Mouse (Mus musculus) forebrain, postnatal 0 days (tissue): ENCODE results near the gene Sema6c. TPM values are rescaled to one million over a fixed set of nuclear protein-coding genes. Genes with fewer than 3 reads are reported as not detected.
A peak's percentile ranks its signal among the peaks of the same experiment; 100 is the strongest.

Experiments
- ATAC-seq: fragments of 200-750 bp; cut with Nextera tagmentation; 2 replicates; pipeline ENCODE4 v1.8.0; 2017; ENCODE audit warnings: mild to moderate bottlenecking, moderate library complexity
- DNase-seq: peaks from one replicate; pipeline ENCODE4 v3.0.0-alpha.2; 2015
- H3K27ac ChIP-seq: fragments of 300-500 bp; sonication (generic); 2 replicates; pipeline ENCODE4 v1.5.1; 2014; ENCODE audit warnings: low read depth, mild to moderate bottlenecking, antibody characterized with exemption, low read length, moderate library complexity, mixed read lengths
- H3K27me3 ChIP-seq: fragments of 300-500 bp; sonication (generic); 2 replicates; pipeline ENCODE4 v1.6.1; 2014; ENCODE audit warnings: mild to moderate bottlenecking, low read length, mixed read lengths; ENCODE audit not compliant: insufficient read depth
- H3K36me3 ChIP-seq: fragments of 300-500 bp; sonication (generic); 2 replicates; pipeline ENCODE4 v1.6.1; 2014; ENCODE audit warnings: mild to moderate bottlenecking, moderate library complexity; ENCODE audit not compliant: insufficient read depth
- H3K4me1 ChIP-seq: fragments of 300-500 bp; sonication (generic); 2 replicates; pipeline ENCODE4 v1.6.1; 2014; ENCODE audit warnings: antibody characterized with exemption; ENCODE audit not compliant: insufficient read depth
- H3K4me2 ChIP-seq: fragments of 300-500 bp; sonication (generic); 2 replicates; pipeline ENCODE4 v1.6.1; 2014; ENCODE audit warnings: low read depth, mild to moderate bottlenecking, moderate library complexity
- H3K4me3 ChIP-seq: fragments of 300-500 bp; sonication (generic); 2 replicates; pipeline ENCODE4 v1.5.1; 2014; ENCODE audit warnings: low read depth, low read length, mixed read lengths
- H3K9ac ChIP-seq: fragments of 300-500 bp; sonication (generic); 2 replicates; pipeline ENCODE4 v1.6.1; 2014; ENCODE audit warnings: mild to moderate bottlenecking
- H3K9me3 ChIP-seq: fragments of 300-500 bp; sonication (generic); 2 replicates; pipeline ENCODE4 v1.6.1; 2016; ENCODE audit warnings: low read length
- CTCF ChIP-seq: sonication (generic); IDR thresholded peaks from 2 replicates; pipeline ENCODE4 v1.5.1; 2016; ENCODE audit warnings: antibody characterized with exemption, control low read depth, low read depth
- WGBS: fragments of 180-500 bp; shearing (Covaris S2); extraction: QIAGEN DNeasy Blood & Tissue Kit; methylation state at CpG from one replicate; pipeline ENCODE4 v1.1.7; 2014; 5-methylcytosine and 5-hydroxymethylcytosine counted together
- polyA plus RNA-seq: library from polyadenylated mRNA; unstranded; fragments of >200 nt; fragmentation: Nextera tagmentation; extraction: Ambion mirVana; gene quantifications from 2 replicates; pipeline ENCODE4 v1.2.1, GENCODE M21; 2015
- total RNA-seq: library from RNA; depleted of rRNA; stranded (reverse); fragments of >200 nt; gene quantifications from 2 replicates; pipeline ENCODE4 v1.2.3, GENCODE M21; 2014; rRNA removed

Sema6c gene
- total RNA-seq = 75.2 and 94.1 TPM in 2 replicates
- polyA plus RNA-seq = 24.2 and 28.4 TPM in 2 replicates

GRCm38 (mm10) chr3:95159987-95160963 lies at the start of gene Sema6c:
Sema6c (plus strand) TSS chr3:95160457.
- Histone ChIP-seq H3K4me3 (peak within 1 kb of the TSS; percentile 95), H3K27ac (peak within 1 kb of the TSS; percentile 81), H3K4me1 (peaks cover 19% of the 10 kb centered on the region), H3K4me2 (peak within 1 kb of the TSS; percentile 80), H3K9ac (peak within 1 kb of the TSS; percentile 84), H3K36me3 (peaks cover 12% of the 10 kb centered on the region), H3K27me3 (no peaks in the 10 kb centered on the region), H3K9me3 (no peaks in the 10 kb centered on the region)
- DNase-seq (peak; percentile 93), ATAC-seq (peak; percentile 98)
- WGBS = 2% methylated on average over 65 of the region's 66 CpGs
- TF ChIP-seq CTCF = no peak

GRCm38 (mm10) chr3:95110911-95111726 lies 49.1 kb upstream of the Sema6c start, which contains the start of gene Vps72:
Vps72 (plus strand) TSS chr3:95111022.
- ATAC-seq (peak; percentile 79), DNase-seq (peak; percentile 92)
- H3K9me3 ChIP-seq = no peaks in the 10 kb centered on the region
- H3K27ac ChIP-seq = peak within 1 kb of the TSS; percentile 92
- TF ChIP-seq CTCF = no peak
- peak within 1 kb of the TSS; percentile 88 for H3K4me3 ChIP-seq
- peak within 1 kb of the TSS; percentile 84 for H3K9ac ChIP-seq
- H3K4me1 ChIP-seq = peaks cover 11% of the 10 kb centered on the region
- whole genome bisulfite sequencing = under 1% methylated on average over 54 of the region's 54 CpGs
- no peaks in the 10 kb centered on the region for H3K27me3 ChIP-seq
- peak within 1 kb of the TSS; percentile 52 for H3K4me2 ChIP-seq
- H3K36me3 ChIP-seq = 0 out of 2 replicates have a peak, but pooled peaks cover 6% of the 10 kb centered on the region

GRCm38 (mm10) chr3:95112760-95113159 lies 47.5 kb upstream of the Sema6c start:
- no peak overlapping the region for H3K9ac ChIP-seq
- no peak overlapping the region for H3K4me3 ChIP-seq
- peaks cover 15% of the 10 kb centered on the region; the same call in 1 of the 2 replicates for H3K36me3 ChIP-seq
- ATAC-seq (no peak), DNase-seq (no peak)
- no peak overlapping the region for H3K4me2 ChIP-seq
- peaks cover 11% of the 10 kb centered on the region for H3K4me1 ChIP-seq
- H3K9me3 ChIP-seq = no peaks in the 10 kb centered on the region
- H3K27me3 ChIP-seq = no peaks in the 10 kb centered on the region
- TF ChIP-seq CTCF = no peak
- WGBS = 100% methylated on average over 1 of the region's 1 CpGs
- no peak overlapping the region for H3K27ac ChIP-seq

DNA sequence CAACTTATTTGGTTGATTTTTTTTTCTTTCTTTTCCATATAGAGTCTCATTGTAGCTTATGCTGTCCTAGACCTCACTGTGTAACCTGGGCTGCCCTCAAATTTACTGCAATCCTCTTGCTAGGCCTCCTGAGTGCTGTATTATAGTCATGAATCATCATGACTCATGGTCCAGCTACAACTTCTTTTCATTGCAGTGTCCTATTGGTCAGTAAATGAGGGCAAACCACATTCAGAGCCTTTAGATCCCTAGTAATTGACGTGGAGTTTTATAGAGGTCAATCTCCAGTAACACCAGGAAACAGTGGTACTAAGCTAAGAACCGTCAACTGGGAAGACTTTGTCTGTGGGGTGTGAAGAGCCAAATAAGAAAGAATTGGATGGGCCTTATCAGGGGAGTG lies 42.5 kb upstream of the Sema6c start:
- WGBS = 94% methylated on average over 2 of the region's 2 CpGs
- DNase-seq = no peak
- Histone ChIP-seq H3K27me3 (no peaks in the 10 kb centered on the region), H3K4me3 (no peak overlapping the region), H3K4me2 (no peak overlapping the region), H3K9me3 (no peaks in the 10 kb centered on the region), H3K9ac (no peak overlapping the region), H3K4me1 (0 out of 2 replicates have a peak, but pooled peaks cover under 1% of the 10 kb centered on the region), H3K27ac (no peak overlapping the region), H3K36me3 (peaks cover 61% of the 10 kb centered on the region)
- no peak for TF ChIP-seq CTCF
- ATAC-seq = no peak

DNA sequence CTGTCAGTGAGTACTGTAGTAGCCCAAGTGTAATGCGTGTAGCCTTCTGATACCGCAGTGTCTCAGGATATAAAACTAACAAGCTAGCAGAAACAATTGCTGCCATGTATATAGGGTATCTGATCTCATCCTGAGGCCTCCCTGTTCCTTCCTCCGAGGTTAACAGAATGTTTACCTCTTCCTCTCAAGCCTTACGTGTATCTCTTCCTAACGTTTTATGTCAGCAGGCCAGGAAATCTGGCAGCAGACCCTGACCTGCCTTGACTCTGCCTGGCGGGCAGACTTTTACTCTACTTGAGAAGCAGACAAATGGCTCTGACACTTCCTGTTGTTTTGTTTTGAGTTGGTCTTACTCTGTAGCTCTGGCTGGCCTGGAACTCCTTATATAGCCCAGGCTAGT lies 38.7 kb upstream of the Sema6c start:
- Histone ChIP-seq H3K4me1 (no peaks in the 10 kb centered on the region), H3K27ac (no peak overlapping the region), H3K9me3 (no peaks in the 10 kb centered on the region), H3K4me3 (no peak overlapping the region), H3K27me3 (no peaks in the 10 kb centered on the region), H3K4me2 (no peak overlapping the region), H3K9ac (no peak overlapping the region), H3K36me3 (peaks cover 56% of the 10 kb centered on the region)
- ATAC-seq (no peak), DNase-seq (no peak)
- WGBS = 88% methylated on average over 6 of the region's 6 CpGs
- TF ChIP-seq CTCF = no peak

- Histone ChIP-seq H3K27ac (no peak within 1 kb of the TSS), H3K9me3 (no peaks in the 10 kb centered on the region), H3K4me2 (no peak within 1 kb of the TSS), H3K9ac (no peak within 1 kb of the TSS), H3K27me3 (no peaks in the 10 kb centered on the region), H3K4me3 (no peak within 1 kb of the TSS), H3K4me1 (no peaks in the 10 kb centered on the region), H3K36me3 (peaks cover 35% of the 10 kb centered on the region)
- WGBS = 64% methylated on average over 6 of the region's 6 CpGs
- no peak for DNase-seq
- ATAC-seq = peak; percentile 66
- TF ChIP-seq CTCF = peak; percentile 60
Measured at GRCm38 (mm10) chr3:95124246-95124645, 36.0 kb upstream of the Sema6c start, which contains the start of gene Tmod4. Tmod4 (plus strand) TSS chr3:95124476.
